Mouse (Mus musculus) gastrocnemius, adult 18-20 months (tissue): Measurements from ENCODE around the gene St8sia2. TPM values are rescaled to one million over a fixed set of nuclear protein-coding genes. Genes with fewer than 3 reads are reported as not detected.
A peak's percentile ranks its signal among the peaks of the same experiment; 100 is the strongest.
"Not testable (repeated sequence)": the region's sequence is repeated elsewhere in the genome, so short reads cannot be mapped to it uniquely, and the experiment has no call there.

ENCODE experiments used
- DNase-seq: peaks from one replicate; pipeline ENCODE4 v3.0.0; 2021; ENCODE audit warnings: low spot score
- total RNA-seq, 2 experiments: library from RNA; stranded (reverse); gene quantifications; 2 replicates each; pipeline ENCODE4 v1.2.3; 2021

St8sia2 gene
- total RNA-seq, 2 experiments from 2014 or later, result 0.09 to 0.24 TPM

DNA sequence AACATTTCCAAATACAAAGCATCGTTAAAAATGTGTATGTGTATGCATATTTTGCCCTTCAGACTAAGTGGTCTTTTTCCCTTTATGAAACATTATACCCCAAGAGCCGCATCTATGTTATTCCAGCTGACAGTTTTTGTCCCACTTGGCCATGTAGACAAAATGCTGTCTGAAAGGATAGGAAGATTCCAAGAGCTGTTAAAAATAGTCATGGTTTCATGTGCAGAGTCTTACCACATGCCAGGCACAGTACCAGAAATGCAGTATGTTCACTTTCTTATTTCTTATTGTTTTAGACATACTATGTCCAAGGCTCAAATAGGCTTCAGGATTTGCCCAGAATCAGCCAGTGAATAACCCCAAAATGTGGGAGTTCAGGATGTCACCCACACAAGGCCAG lies 24.1 kb downstream of the St8sia2 start:
- no peak for DNase-seq

DNA sequence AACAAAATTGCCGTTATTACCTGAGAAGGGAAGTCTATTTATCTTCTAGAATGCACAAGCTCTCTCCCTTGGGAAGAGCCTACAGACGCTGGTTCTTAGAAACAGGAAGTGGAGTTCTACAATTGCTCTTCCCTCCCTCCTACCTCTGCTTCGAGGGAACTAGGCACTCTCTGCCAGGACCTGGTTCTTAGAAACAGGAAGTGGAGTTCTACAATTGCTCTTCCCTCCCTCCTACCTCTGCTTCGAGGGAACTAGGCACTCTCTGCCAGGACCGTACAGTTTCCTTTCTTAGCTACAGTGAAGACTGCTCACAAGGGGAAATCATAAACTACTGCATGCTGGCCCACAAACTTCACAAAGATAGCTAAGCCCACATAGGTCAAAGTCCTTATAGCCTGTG lies 41.3 kb downstream of the St8sia2 start:
- not testable (repeated sequence) for DNase-seq

- DNase-seq, result no peak
Observed at GRCm38 (mm10) chr7:73965164-73965563, 48.3 kb downstream of the St8sia2 start.

- DNase-seq, result no peak
Observed at GRCm38 (mm10) chr7:73962431-73962830, 51.1 kb downstream of the St8sia2 start.

DNA sequence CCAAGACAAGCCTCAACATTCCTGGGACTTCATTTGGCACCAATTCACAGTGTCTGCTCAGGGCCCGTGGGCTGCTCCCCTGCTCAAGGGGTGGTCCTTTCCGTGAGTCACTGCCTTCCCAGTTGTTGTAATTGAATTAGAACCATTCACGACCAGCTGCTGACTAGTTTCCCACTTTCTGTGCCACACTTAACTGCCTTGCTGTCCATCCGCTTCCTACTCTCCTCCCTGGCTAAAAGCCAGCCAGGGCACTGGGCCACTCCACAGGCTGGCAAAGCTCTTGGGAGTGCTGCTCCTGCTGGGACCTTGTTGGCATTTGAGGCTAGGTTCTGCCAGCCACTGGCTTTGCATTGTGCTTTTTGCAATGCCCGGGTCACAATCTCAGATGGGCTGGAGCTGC lies 59.0 kb downstream of the St8sia2 start:
- DNase-seq, result no peak

DNA sequence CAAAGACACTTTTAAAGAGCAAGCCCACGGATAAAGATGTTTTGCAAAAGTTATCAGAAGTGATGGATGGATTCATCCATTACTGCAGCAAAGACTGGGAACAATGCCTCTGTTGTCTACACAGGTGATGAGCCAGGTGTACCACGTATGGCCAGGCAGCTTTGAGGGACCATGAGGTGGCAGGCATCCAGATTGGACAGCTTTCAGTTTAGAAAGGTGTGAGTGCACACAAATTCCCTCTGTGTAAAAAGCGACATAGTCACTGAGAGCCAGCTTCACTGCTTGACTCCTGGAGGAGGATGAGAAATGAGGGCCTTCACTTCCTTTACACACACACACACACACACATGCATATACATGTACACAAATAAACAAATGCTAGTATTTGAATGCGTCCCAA lies 60.4 kb downstream of the St8sia2 start:
- DNase-seq, result no peak

- peak; percentile 28 for DNase-seq
Observed at GRCm38 (mm10) chr7:73941640-73942039, 71.8 kb downstream of the St8sia2 start.

DNA sequence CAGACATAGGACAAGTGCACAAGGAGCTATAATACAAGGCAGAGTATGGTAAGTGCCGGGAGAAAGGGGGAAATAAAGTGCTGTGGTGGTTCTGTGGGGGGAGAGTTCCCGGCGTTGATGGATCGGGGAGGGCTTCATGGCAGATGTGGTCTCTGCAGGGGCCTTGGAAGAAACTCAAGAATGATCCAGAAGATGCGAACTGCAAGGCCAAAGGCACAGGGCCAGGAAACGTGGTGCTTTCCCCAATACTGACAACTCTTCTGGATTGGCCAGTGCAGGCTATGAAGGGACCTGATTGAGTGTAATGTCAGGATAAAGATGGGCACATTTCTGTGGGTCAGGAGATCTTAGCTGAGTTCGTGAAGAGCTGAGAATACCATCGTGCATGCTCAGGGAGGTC lies 74.3 kb downstream of the St8sia2 start:
- no peak for DNase-seq

GRCm38 (mm10) chr7:73938046-73938810 lies 75.3 kb downstream of the St8sia2 start:
- no peak for DNase-seq

- no peak for DNase-seq
Observed at GRCm38 (mm10) chr7:73936119-73936518, 77.4 kb downstream of the St8sia2 start.

GRCm38 (mm10) chr7:73935703-73936102 lies 77.8 kb downstream of the St8sia2 start:
- no peak for DNase-seq

- no peak for DNase-seq
Observed at GRCm38 (mm10) chr7:73933036-73933435, 80.5 kb downstream of the St8sia2 start.

DNA sequence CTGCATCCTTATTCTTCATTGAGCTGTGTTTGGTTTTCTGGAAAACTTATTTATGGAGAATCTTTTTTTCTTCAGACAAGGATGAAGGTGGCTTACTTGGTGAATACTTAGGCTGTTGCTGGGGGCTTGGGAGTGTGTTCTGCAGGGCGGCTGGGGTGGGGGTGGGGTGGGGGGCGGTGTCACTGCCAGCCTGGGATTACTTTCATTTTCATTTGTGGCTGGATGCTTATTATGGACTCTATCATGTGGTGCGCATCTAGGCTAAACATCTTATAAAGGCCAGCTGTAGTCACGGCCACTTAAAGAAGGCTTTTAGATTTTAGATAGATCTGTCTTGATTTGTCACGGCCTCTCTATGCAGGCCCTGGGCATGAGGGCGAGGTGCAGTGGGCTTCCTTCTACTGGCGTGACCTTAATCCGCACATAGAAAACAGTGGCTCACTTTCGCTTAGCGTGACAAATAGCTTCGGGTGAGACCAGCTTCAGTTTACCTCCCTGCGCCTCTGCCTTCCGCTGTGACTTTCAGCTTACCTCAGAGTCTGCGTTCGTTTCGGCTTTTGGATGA lies 92.5 kb downstream of the St8sia2 start:
- DNase-seq, result no peak

DNA sequence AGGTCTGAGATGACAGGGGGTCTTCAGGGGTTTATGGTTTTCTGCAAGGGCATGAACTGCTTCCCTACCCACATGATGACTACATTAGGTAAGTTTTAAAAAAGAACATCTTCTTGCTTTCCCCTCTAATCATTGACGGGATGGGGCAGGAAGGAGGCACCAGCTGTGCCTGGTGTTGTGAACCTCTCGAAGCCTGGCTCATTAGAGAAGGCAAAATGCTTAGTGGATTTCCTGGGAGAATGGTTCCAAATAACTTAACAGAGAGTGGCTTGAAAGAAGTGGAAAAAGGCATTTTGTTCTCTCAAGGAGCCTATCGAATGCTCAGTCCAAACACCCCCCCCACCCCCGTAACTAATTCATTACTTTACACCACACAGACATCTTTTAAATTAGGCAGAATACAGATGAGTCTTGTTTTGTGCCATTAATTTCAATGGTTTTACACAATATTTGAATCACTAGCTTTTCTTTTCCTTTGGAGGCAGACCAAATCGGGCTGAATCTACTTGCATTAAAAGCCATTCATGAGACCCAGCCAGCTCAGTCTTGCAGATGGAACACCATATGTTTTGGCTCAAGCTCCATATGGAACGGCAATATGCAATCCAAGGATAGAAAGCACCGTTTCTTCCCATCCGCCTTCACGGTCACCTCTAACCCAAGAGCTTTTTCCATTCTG lies 95.7 kb downstream of the St8sia2 start:
- no peak for DNase-seq

GRCm38 (mm10) chr7:73911899-73912298 lies 101.6 kb downstream of the St8sia2 start:
- no peak for DNase-seq

- no peak for DNase-seq
Observed at GRCm38 (mm10) chr7:73910843-73911242, 102.6 kb downstream of the St8sia2 start.

- no peak for DNase-seq
Observed at GRCm38 (mm10) chr7:73909432-73910205, 103.9 kb downstream of the St8sia2 start.

- DNase-seq, result no peak
Observed at GRCm38 (mm10) chr7:73894506-73894905, 119.0 kb downstream of the St8sia2 start.

GRCm38 (mm10) chr7:73891830-73892229 lies 121.7 kb downstream of the St8sia2 start:
- DNase-seq, result no peak

- DNase-seq, result no peak
Observed at GRCm38 (mm10) chr7:73890891-73891610, 122.4 kb downstream of the St8sia2 start.

GRCm38 (mm10) chr7:73890466-73890865 lies 123.0 kb downstream of the St8sia2 start:
- no peak for DNase-seq
